Mouse (Mus musculus): ENCODE measurements around the gene Anln. TPM values are rescaled to one million over a fixed set of nuclear protein-coding genes. Genes with fewer than 3 reads are reported as not detected.
"Not testable (repeated sequence)": the region's sequence is repeated elsewhere in the genome, so short reads cannot be mapped to it uniquely, and the experiment has no call there.

The Anln gene
- polyA plus RNA-seq, 1 experiment from 2014 or later, result 26.9 TPM

GRCm38 (mm10) chr9:22419877-22420276, 30.9 kb upstream of the Anln start:
- ATAC-seq (ENCODE audit: low FRiP score, low read depth), result no peak
- 84% methylated on average over 3 of the region's 3 CpGs for WGBS
- Histone ChIP-seq H3K9ac (no peak overlapping the region), H3K4me2 (replicated peaks) (no peak overlapping the region), H3K36me3 (no peaks in the 10 kb centered on the region), H3K4me1 (no peaks in the 10 kb centered on the region; the same call in 1 of the 2 replicates), H3K9me3 (no peaks in the 10 kb centered on the region), H3K27me3 (replicated peaks) (no peaks in the 10 kb centered on the region), H3K4me3 (no peak overlapping the region), H3K27ac (no peak overlapping the region)

GRCm38 (mm10) chr9:22417547-22417946, 28.6 kb upstream of the Anln start:
- Histone ChIP-seq H3K4me1 (no peaks in the 10 kb centered on the region; the same call in 1 of the 2 replicates), H3K36me3 (no peaks in the 10 kb centered on the region), H3K27ac (no peak overlapping the region), H3K27me3 (replicated peaks) (no peaks in the 10 kb centered on the region), H3K9ac (no peak overlapping the region), H3K4me3 (no peak overlapping the region), H3K4me2 (replicated peaks) (no peak overlapping the region), H3K9me3 (no peaks in the 10 kb centered on the region)
- 59% methylated on average over 6 of the region's 6 CpGs for WGBS
- no peak for ATAC-seq (ENCODE audit: low FRiP score, low read depth)

GRCm38 (mm10) chr9:22416187-22416586, 27.2 kb upstream of the Anln start:
- Histone ChIP-seq H3K4me2 (replicated peaks) (no peak overlapping the region), H3K27ac (no peak overlapping the region), H3K9me3 (no peaks in the 10 kb centered on the region), H3K36me3 (no peaks in the 10 kb centered on the region), H3K4me1 (no peaks in the 10 kb centered on the region; the same call in 1 of the 2 replicates), H3K9ac (no peak overlapping the region), H3K27me3 (replicated peaks) (no peaks in the 10 kb centered on the region), H3K4me3 (no peak overlapping the region)
- no peak for ATAC-seq (ENCODE audit: low FRiP score, low read depth)
- 77% methylated on average over 3 of the region's 3 CpGs for WGBS

GRCm38 (mm10) chr9:22411002-22411857, 22.2 kb upstream of the Anln start, which contains the start of gene 9530077C05Rik:
TSS of gene 9530077C05Rik (plus strand) at chr9:22411513.
- no peaks in the 10 kb centered on the region for H3K36me3 ChIP-seq
- H3K9me3 ChIP-seq, result no peaks in the 10 kb centered on the region
- no peaks in the 10 kb centered on the region for H3K27me3 ChIP-seq (replicated peaks)
- WGBS, result under 1% methylated on average over 43 of the region's 43 CpGs
- peak within 1 kb of the TSS; percentile 59 for H3K9ac ChIP-seq
- no peak within 1 kb of the TSS for H3K27ac ChIP-seq
- peak; percentile 99 for ATAC-seq (ENCODE audit: low FRiP score, low read depth)
- peak within 1 kb of the TSS; percentile 47 for H3K4me3 ChIP-seq
- no peaks in the 10 kb centered on the region; the same call in 1 of the 2 replicates for H3K4me1 ChIP-seq
- H3K4me2 ChIP-seq (replicated peaks), result peak within 1 kb of the TSS; percentile 67

GRCm38 (mm10) chr9:22409501-22409900, 20.5 kb upstream of the Anln start:
- no peaks in the 10 kb centered on the region for H3K27me3 ChIP-seq (replicated peaks)
- H3K4me1 ChIP-seq, result no peaks in the 10 kb centered on the region; the same call in 1 of the 2 replicates
- no peak overlapping the region for H3K9ac ChIP-seq
- no peak overlapping the region for H3K4me2 ChIP-seq (replicated peaks)
- no peak overlapping the region for H3K4me3 ChIP-seq
- H3K27ac ChIP-seq, result no peak overlapping the region
- no peaks in the 10 kb centered on the region for H3K36me3 ChIP-seq
- H3K9me3 ChIP-seq, result no peaks in the 10 kb centered on the region
- ATAC-seq (ENCODE audit: low FRiP score, low read depth), result no peak
- WGBS, result 79% methylated on average over 7 of the region's 7 CpGs

GRCm38 (mm10) chr9:22408344-22408743, 19.4 kb upstream of the Anln start:
- WGBS, result 28% methylated on average over 4 of the region's 4 CpGs
- not testable (repeated sequence) for H3K9me3 ChIP-seq; ATAC-seq (ENCODE audit: low FRiP score, low read depth); H3K4me3 ChIP-seq; H3K9ac ChIP-seq; H3K36me3 ChIP-seq; H3K27ac ChIP-seq; H3K4me1 ChIP-seq; H3K27me3 ChIP-seq (replicated peaks); H3K4me2 ChIP-seq (replicated peaks)

- not testable (repeated sequence) for H3K36me3 ChIP-seq; H3K27me3 ChIP-seq (replicated peaks); H3K4me2 ChIP-seq (replicated peaks); H3K9me3 ChIP-seq; H3K27ac ChIP-seq; H3K4me1 ChIP-seq; H3K4me3 ChIP-seq; H3K9ac ChIP-seq; ATAC-seq (ENCODE audit: low FRiP score, low read depth)
- 80% methylated on average over 4 of the region's 4 CpGs for WGBS
These were observed 18.6 kb upstream of the Anln start for GRCm38 (mm10) chr9:22407633-22408032.

- no peak for ATAC-seq (ENCODE audit: low FRiP score, low read depth)
- H3K4me3 ChIP-seq, result no peak overlapping the region
- H3K36me3 ChIP-seq, result no peaks in the 10 kb centered on the region
- no peak overlapping the region for H3K4me2 ChIP-seq (replicated peaks)
- H3K9ac ChIP-seq, result no peak overlapping the region
- WGBS, result 83% methylated on average over 3 of the region's 3 CpGs
- H3K9me3 ChIP-seq, result no peaks in the 10 kb centered on the region
- H3K27me3 ChIP-seq (replicated peaks), result no peaks in the 10 kb centered on the region
- H3K4me1 ChIP-seq, result no peaks in the 10 kb centered on the region
- H3K27ac ChIP-seq, result no peak overlapping the region
These were observed 16.4 kb upstream of the Anln start for GRCm38 (mm10) chr9:22405414-22405813.

GRCm38 (mm10) chr9:22403501-22403900, 14.5 kb upstream of the Anln start:
- not testable (repeated sequence) for H3K9ac ChIP-seq; H3K9me3 ChIP-seq; H3K36me3 ChIP-seq; H3K4me1 ChIP-seq; H3K27me3 ChIP-seq (replicated peaks); ATAC-seq (ENCODE audit: low FRiP score, low read depth); H3K4me3 ChIP-seq; H3K4me2 ChIP-seq (replicated peaks); H3K27ac ChIP-seq
- 64% methylated on average over 2 of the region's 2 CpGs for WGBS

- Histone ChIP-seq H3K36me3 (no peaks in the 10 kb centered on the region), H3K9ac (no peak overlapping the region), H3K27me3 (replicated peaks) (no peaks in the 10 kb centered on the region), H3K4me2 (replicated peaks) (no peak overlapping the region), H3K27ac (no peak overlapping the region), H3K4me3 (no peak overlapping the region), H3K9me3 (no peaks in the 10 kb centered on the region), H3K4me1 (no peaks in the 10 kb centered on the region)
- 86% methylated on average over 3 of the region's 3 CpGs for WGBS
- no peak for ATAC-seq (ENCODE audit: low FRiP score, low read depth)
These were observed 14.0 kb upstream of the Anln start for GRCm38 (mm10) chr9:22402976-22403375.

GRCm38 (mm10) chr9:22402001-22402400, 13.0 kb upstream of the Anln start:
- no peak for ATAC-seq (ENCODE audit: low FRiP score, low read depth)
- Histone ChIP-seq H3K4me1 (no peaks in the 10 kb centered on the region), H3K4me2 (replicated peaks) (no peak overlapping the region), H3K9ac (no peak overlapping the region), H3K9me3 (no peaks in the 10 kb centered on the region), H3K27me3 (replicated peaks) (no peaks in the 10 kb centered on the region), H3K36me3 (no peaks in the 10 kb centered on the region), H3K27ac (no peak overlapping the region), H3K4me3 (no peak overlapping the region)
- WGBS, result 89% methylated on average over 6 of the region's 6 CpGs

GRCm38 (mm10) chr9:22399021-22399420, 10.0 kb upstream of the Anln start:
- Histone ChIP-seq H3K9me3 (no peaks in the 10 kb centered on the region), H3K27me3 (replicated peaks) (no peaks in the 10 kb centered on the region), H3K27ac (no peak overlapping the region), H3K36me3 (no peaks in the 10 kb centered on the region), H3K9ac (no peak overlapping the region), H3K4me1 (no peaks in the 10 kb centered on the region), H3K4me3 (no peak overlapping the region), H3K4me2 (replicated peaks) (no peak overlapping the region)
- 79% methylated on average over 4 of the region's 4 CpGs for WGBS
- ATAC-seq (ENCODE audit: low FRiP score, low read depth), result no peak

- Histone ChIP-seq H3K4me3 (no peak overlapping the region), H3K4me2 (replicated peaks) (no peak overlapping the region), H3K36me3 (no peaks in the 10 kb centered on the region), H3K27me3 (replicated peaks) (no peaks in the 10 kb centered on the region), H3K9ac (no peak overlapping the region), H3K4me1 (0 out of 2 replicates have a peak, but pooled peaks cover 2% of the 10 kb centered on the region), H3K9me3 (no peaks in the 10 kb centered on the region), H3K27ac (no peak overlapping the region)
- ATAC-seq (ENCODE audit: low FRiP score, low read depth), result no peak
- 85% methylated on average over 2 of the region's 2 CpGs for WGBS
These were observed 5.7 kb upstream of the Anln start for GRCm38 (mm10) chr9:22394725-22395124.

Measured in neural tube, embryonic 12.5 days (tissue).